Mouse (Mus musculus) left cerebral cortex, adult 8-10 months (tissue): ENCODE measurements at regions not wholly inside any gene's neighbourhood (a gene's known extent, or its start where the extent isn't known, plus 50 kb on each side); places are given as distances from the start of the nearest gene placed in this dataset.
"Not testable (repeated sequence)": the region's sequence is repeated elsewhere in the genome, so short reads cannot be mapped to it uniquely, and the experiment has no call there.

Source experiments
- DNase-seq, 2 experiments: peaks; one replicate each; pipeline ENCODE4 v3.0.0; 2022; ENCODE audit warnings: low spot score in 2 of 2

DNA sequence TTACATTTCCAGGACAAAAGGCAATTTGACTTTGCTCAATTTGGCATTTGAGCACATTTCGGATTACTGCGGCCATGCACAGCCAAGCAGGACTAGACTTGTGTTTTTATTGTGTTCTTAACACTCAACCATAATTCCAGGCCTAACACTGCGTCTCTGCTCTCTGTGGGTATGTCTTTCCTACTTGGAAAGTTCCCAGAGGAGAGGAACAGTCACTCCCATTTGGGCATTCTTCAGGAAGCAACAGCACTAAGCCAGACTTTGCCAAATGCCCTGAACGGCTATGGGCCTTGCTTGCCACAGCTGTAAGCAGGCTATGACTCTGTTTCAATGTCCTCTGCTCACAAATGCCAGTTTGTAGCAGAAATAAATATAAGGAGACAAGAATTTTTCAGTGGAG, 56.5 kb upstream of the Pdk3 start:
- no peak for DNase-seq

DNA sequence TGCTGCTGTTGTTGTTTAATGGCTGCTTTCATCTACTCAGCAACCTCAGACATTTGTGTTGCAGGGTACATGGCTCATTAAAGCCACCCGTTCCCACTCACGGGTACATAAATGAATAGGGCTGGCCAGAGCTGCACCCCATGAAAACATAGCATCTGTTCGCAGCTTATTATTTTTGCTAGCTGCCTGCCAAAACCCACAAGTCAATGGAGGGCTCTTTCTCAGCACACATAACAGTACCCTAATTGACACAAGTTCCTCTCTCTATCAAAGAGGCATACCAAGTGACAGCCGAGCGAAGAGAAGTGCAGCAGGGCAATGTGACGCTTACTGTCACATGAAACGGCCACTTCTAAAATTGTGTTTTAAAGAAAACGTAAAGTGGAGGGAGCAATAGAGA, 57.0 kb upstream of the Pdk3 start:
- no peak for DNase-seq

DNA sequence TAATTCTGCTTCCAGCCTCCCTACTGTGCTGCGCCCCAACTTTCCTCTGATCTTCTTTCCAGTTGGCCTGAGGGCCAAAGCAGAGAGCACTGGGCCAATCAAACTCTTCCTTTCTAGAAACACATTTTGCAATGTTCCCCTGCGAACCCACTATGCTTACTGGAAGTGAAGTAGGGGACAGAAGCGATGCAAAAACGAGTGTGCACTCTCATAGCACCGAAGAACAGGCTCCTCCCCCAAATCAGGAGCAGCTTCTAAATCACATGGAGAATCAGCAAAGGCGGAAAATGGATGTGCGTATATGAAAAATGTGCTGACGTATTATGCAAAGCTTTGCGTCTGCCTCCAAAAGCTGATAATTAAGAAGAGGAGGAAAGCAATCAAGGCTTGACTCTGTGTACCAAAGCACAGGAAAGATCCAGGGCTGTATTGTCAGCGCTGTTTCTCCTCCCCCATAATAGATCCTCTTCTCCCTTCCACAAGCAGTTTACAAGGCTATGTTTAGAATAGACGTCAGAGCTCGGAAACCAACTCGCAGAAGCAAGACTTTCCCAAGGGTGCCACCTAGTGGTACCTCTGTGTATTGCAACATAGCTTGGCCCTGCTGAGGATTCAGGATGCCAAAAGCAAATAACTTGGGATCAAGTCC, 57.5 kb upstream of the Pdk3 start:
- DNase-seq: peak; percentile 56 to 62

DNA sequence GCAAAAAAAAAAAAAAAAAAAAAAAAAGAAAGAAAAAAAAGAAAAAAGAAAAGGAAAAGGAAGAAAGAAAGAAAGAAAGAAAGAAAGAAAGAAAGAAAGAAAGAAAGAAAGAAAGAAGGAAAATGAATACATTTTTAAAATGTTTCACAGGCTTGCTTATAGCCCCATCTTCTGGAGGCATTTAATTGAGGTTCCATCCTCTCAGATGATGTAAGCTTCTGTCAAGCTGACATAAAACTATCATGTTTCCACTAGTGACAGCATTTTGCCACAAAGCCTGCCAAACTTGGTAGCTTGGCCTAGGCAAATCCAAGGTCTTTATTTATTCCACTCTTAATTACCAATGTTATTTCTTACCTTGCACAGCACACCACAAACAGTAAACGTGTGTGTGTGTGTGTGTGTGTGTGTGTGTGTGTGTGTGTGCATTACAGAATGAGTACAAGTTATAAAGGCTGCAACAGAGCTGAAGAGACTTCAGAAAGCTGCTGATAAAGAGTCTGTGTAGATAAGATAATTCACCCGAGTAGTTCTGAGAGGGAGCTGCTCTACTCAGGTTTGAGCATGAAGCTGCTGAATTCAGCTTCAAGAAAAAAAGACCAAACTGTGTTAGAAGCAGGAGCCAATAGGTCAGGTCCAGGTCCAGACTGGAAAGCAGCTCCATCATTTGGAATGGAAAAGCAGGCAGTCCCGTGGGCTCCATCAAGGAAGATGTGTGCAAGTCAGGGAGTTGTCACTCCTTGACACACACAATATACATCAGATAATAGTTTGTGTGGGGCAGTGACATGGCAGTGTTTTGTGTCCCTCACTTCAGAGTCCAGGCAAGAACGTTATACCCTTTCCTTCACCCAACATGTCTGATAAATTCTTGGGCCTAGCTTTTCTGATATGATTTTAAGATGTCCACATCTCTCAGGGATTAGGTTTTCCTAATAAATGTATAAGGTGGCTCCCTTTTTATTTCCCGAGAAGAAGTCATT, 65.1 kb upstream of the Pdk3 start:
- DNase-seq: no peak

DNA sequence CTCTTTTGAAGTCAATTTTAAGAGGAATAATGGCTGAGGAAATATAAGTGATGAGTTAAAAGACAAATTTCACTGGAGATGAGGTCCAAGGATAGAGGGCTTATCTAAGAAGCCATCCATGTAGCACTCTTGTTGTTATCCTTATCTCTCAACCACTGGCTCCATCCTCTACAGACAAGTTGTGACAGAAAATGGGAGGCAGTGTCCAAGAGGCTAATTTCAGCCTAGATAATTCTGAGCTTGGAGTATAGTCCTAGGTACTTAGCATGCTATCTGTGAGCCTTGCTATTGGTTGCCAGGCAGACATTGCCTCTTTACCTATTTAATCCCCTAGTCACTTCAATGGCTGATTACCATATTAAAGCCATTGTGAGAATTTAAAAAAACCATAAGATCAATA, 65.2 kb upstream of the AU015836 start:
- DNase-seq: no peak

DNA sequence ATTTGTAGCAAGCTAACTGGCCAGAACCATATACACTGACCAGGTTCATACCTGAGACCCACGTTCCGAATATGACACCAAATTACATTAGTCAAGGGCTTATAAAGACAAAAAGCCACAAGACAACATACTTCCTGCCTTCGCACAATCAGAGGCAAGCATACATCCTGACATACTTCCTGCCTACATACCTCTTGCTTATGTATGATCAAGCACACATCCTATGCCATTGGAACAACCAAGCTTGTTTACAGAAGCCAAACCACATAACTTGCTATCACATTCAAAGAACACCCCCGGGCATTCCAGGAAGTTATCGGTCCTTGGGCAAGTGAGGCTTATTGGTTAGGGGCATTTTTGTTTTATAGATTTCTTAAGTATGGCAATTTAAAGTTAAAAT, 62.9 kb upstream of the AU015836 start:
- no peak for DNase-seq

DNA sequence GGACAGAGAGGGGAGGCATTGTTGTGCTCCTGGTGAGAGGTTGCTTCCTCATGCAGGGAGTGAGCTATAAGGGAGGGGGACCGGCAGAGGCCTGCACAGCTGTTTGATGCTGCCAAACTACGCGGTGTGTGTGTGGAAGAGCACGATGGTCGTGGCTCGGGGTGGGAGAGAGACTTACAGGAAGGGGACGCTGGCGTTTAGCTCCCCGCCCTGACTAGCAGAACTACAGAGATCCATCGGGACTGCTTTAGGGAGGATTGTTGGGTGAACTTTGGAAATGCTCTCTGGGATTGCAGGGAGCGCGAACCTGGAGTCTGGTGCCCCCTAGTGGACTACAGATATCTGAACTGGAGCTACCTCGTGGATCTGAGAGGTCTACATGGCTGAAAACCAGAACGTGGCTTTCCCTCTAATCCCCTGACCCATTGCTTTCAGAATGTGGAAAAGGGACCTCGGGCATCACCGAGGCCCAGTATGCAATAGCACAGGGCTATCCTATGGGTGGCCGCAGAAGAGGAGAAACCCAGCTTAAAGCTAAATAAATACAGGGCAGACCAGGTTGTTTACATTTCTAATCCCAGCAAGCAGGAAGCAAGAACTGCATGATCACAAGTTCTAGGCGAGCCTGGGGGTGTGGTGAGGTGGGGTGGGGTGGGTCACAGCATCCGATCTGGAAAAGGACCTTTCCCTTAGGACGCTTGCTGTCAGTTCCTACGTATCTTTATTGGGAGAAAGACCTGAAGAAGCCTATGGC, 57.2 kb upstream of the AU015836 start:
- DNase-seq: peak in 1 of 2 experiments; percentile 13

DNA sequence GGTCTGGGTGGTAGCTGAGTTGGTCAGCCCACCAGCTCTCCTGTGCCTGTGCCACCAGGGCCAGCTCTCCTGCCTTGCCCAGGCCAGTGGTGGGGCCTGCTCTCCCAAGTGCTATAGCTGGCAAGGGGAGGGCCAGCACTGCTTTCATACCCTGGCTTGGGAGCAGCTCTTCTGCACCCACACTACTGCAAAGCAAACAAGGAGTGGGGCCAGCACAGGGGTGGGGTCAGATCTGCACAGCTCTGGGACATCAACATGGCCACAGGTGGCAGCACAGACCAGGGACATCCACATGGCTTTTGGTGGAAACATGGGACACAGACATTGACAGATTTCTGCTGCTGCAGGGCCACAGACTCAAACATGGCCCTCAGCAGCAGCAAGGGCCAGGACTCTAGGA, 52.9 kb upstream of the AU015836 start:
- no peak for DNase-seq

DNA sequence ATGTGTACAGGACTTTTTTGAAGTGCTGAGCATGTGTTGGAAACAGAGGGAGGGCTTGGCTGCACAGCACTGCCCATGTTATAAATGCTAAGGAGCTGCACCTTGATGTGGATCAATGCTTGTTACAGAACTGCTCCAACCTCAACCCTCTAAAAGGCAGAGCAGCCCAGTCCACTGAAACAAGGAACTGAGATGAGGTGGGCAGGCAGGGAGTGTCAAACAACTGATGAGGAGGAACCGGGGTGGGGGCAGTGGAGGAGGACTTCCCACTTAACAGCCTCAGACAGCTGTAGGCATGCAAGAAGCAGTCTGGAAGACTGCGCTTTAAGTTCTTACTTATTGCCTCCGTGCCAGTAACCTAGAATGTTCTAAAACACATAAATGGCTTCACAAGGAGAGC, 51.1 kb upstream of the AU015836 start:
- not testable (repeated sequence) for DNase-seq
